Mouse (Mus musculus): ENCODE measurements at regions not wholly inside any gene's neighbourhood (a gene's known extent, or its start where the extent isn't known, plus 50 kb on each side); places are given as distances from the start of the nearest gene placed in this dataset.

GRCm38 (mm10) chr4:16700159-16700558 lies 2905.1 kb upstream of the Gm12353 start:
- Histone ChIP-seq H3K27me3 (no peaks in the 10 kb centered on the region), H3K4me1 (no peaks in the 10 kb centered on the region), H3K4me3 (no peak overlapping the region), H3K4me2 (no peak overlapping the region), H3K9me3 (no peaks in the 10 kb centered on the region), H3K27ac (no peak overlapping the region), H3K36me3 (no peaks in the 10 kb centered on the region), H3K9ac (no peak overlapping the region)
- WGBS, result 82% methylated on average over 2 of the region's 2 CpGs
- no peak for ATAC-seq (ENCODE audit: insufficient number of reproducible peaks, low FRiP score, low TSS enrichment, low read depth)

DNA sequence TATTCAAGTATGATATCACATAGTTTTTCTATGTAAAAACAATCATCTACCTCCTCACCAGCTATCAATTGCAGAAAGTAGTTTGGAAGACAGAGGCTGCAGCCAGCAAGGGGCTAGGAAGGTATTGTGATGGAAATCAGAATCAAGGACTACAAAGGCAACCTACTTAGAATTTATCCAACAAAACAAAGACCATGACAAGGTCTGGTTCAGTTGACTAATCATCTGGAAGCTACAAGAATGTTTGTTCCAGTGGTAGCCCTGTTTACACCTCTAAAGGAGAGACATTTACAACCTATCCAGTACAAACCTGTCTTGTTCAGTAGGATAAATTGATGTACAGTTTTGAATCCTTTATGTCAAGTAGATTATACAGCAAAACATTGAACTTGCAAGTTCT lies 2890.5 kb upstream of the Gm12353 start:
- no peak overlapping the region for H3K27ac ChIP-seq
- no peaks in the 10 kb centered on the region for H3K9me3 ChIP-seq
- H3K4me1 ChIP-seq, result no peaks in the 10 kb centered on the region
- no peaks in the 10 kb centered on the region for H3K27me3 ChIP-seq
- H3K36me3 ChIP-seq, result no peaks in the 10 kb centered on the region
- ATAC-seq (ENCODE audit: insufficient number of reproducible peaks, low FRiP score, low TSS enrichment, low read depth), result no peak
- H3K9ac ChIP-seq, result no peak overlapping the region
- H3K4me3 ChIP-seq, result no peak overlapping the region
- no peak overlapping the region for H3K4me2 ChIP-seq

DNA sequence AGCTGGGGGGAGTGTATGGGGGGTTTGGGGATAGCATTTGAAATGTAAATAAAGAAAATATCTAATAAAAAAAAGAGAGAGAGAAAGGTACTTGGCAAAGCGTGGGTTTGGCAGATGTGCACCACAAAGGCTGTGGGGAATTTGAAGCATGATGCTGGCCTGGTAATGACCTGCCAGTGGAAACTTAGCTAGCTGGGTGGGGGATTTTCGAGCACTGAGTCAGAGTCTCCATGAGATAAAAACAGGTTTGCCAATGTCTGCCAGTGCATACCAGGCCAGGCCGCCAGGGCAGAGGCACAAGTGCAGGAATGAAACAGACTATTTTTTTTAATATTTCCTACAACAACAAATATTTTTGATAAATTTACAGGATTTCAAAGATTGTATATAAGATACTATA lies 2865.5 kb upstream of the Gm12353 start:
- Histone ChIP-seq H3K9ac (no peak overlapping the region), H3K9me3 (no peaks in the 10 kb centered on the region), H3K4me2 (no peak overlapping the region), H3K27ac (no peak overlapping the region), H3K36me3 (no peaks in the 10 kb centered on the region), H3K4me3 (no peak overlapping the region), H3K27me3 (no peaks in the 10 kb centered on the region), H3K4me1 (no peaks in the 10 kb centered on the region)
- ATAC-seq (ENCODE audit: insufficient number of reproducible peaks, low FRiP score, low TSS enrichment, low read depth), result no peak
- WGBS, result 84% methylated on average over 3 of the region's 3 CpGs
